Mouse (Mus musculus) stomach, postnatal 0 days (tissue): ENCODE data around the gene Sspn.

Experiments used
- CTCF ChIP-seq: IDR thresholded peaks from 2 replicates; pipeline ENCODE4 v1.5.1; 2016; ENCODE audit warnings: antibody characterized with exemption, low read depth, mild to moderate bottlenecking, moderate library complexity
- EP300 ChIP-seq: optimal IDR thresholded peaks from 2 replicates; pipeline ENCODE3; 2016; ENCODE audit warnings: antibody characterized with exemption

GRCm38 (mm10) chr6:145904616-145905015 is 26.8 kb upstream of the Sspn start:
- TF ChIP-seq CTCF (no peak), EP300 (no peak)
